Mouse (Mus musculus) lung, postnatal 0 days (tissue): Measurements from ENCODE around the gene Pld1.

Experiments
- CTCF ChIP-seq: IDR thresholded peaks from 2 replicates; pipeline ENCODE4 v1.5.1; 2016; ENCODE audit warnings: antibody characterized with exemption, mild to moderate bottlenecking
- EP300 ChIP-seq: IDR thresholded peaks from 2 replicates; pipeline ENCODE4 v1.6.1; 2016; ENCODE audit warnings: antibody characterized with exemption, mild to moderate bottlenecking, control low read depth

DNA sequence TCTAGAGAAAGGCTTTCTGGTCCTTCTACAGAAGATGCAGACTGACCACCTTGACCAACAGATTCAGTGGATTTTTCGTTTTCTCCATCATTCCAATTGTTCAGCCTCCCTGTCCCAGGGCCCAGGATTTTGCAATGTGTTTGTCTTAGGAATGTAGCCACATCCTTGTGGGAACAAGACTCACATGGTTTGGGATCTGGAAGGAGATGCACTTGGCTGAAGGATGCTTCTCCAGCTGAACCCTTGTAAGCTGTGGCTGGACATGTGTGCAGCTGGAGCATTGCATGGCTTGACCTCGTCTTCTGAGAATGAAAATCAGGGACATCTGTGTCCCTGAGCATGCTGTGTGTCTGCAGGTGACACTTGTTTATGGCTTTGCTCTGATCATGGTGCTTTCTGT, 203.6 kb downstream of the Pld1 start:
- no peak for TF ChIP-seq EP300
- no peak for TF ChIP-seq CTCF
